Mouse (Mus musculus): Measurements from ENCODE around the gene Tbl2. TPM values are rescaled to one million over a fixed set of nuclear protein-coding genes. Genes with fewer than 3 reads are reported as not detected.

Gene Tbl2
- total and polyA plus RNA-seq, 3 experiments = 5.8 to 10.6 (median 9.9) TPM

- Histone ChIP-seq H3K9ac (ENCODE audit: low read depth, low read length) (peak overlapping the region; percentile 86), H3K27me3 (ENCODE audit: control insufficient read depth, insufficient read depth, low read length) (no peaks in the 10 kb centered on the region), H3K79me2 (replicated peaks; ENCODE audit: control insufficient read depth, insufficient read depth, low read length) (no peaks in the 10 kb centered on the region; the same call in none of the 2 replicates), H3K4me1 (ENCODE audit: control insufficient read depth, insufficient read depth, low read length) (peaks cover 1% of the 10 kb centered on the region), H3K36me3 (ENCODE audit: control insufficient read depth, insufficient read depth, low read length) (peaks cover 22% of the 10 kb centered on the region), H3K4me3 (peak overlapping the region; percentile 87), H3K27ac (peak overlapping the region; percentile 99)
- intact Hi-C loops (cut with DNase I) = loop anchor here (2.0 to 5.0 kb wide), 2 partner anchors 39 to 175 kb away; partner anchors contain the start of gene Tbl2
- no peak for DNase-seq
- 0 out of 2 replicates have a peak, but pooled peaks have one; percentile 1 for TF ChIP-seq CTCF (IDR thresholded peaks at IDR 0.05)
- TF ChIP-seq POLR2A (IDR thresholded peaks at IDR 0.05; ENCODE audit: insufficient read depth, low read depth, low read length) = no peak
- under 1% methylated on average over 100 of the region's 102 CpGs for WGBS
Observed at GRCm38 (mm10) chr5:135187349-135188213, 38.1 kb downstream of the Tbl2 start.

GRCm38 (mm10) chr5:135188214-135188554, 38.7 kb downstream of the Tbl2 start:
- DNase-seq = no peak
- peaks cover 1% of the 10 kb centered on the region for H3K4me1 ChIP-seq (ENCODE audit: control insufficient read depth, insufficient read depth, low read length)
- intact Hi-C loops (cut with DNase I) = loop anchor here (5.0 kb wide), 1 partner anchor 176 kb away; no protein-coding TSS in a partner anchor
- H3K4me3 ChIP-seq = peak overlapping the region; percentile 87
- WGBS = 2% methylated on average over 8 of the region's 8 CpGs
- peak overlapping the region; percentile 86 for H3K9ac ChIP-seq (ENCODE audit: low read depth, low read length)
- H3K79me2 ChIP-seq (replicated peaks; ENCODE audit: control insufficient read depth, insufficient read depth, low read length) = no peaks in the 10 kb centered on the region; the same call in none of the 2 replicates
- TF ChIP-seq POLR2A (IDR thresholded peaks at IDR 0.05; ENCODE audit: insufficient read depth, low read depth, low read length) (no peak), EP300 (IDR thresholded peaks at IDR 0.05; ENCODE audit: insufficient read depth, low read depth, low read length) (no peak), CTCF (IDR thresholded peaks at IDR 0.05) (no peak)
- H3K27ac ChIP-seq = peak overlapping the region; percentile 99
- H3K36me3 ChIP-seq (ENCODE audit: control insufficient read depth, insufficient read depth, low read length) = peaks cover 26% of the 10 kb centered on the region
- H3K27me3 ChIP-seq (ENCODE audit: control insufficient read depth, insufficient read depth, low read length) = no peaks in the 10 kb centered on the region

- Histone ChIP-seq H3K27ac (no peak overlapping the region), H3K4me1 (ENCODE audit: control insufficient read depth, insufficient read depth, low read length) (peaks cover 1% of the 10 kb centered on the region), H3K27me3 (ENCODE audit: control insufficient read depth, insufficient read depth, low read length) (no peaks in the 10 kb centered on the region)
Observed at GRCm38 (mm10) chr5:135189281-135190022, 40.0 kb downstream of the Tbl2 start.

GRCm38 (mm10) chr5:135191620-135192019, 42.2 kb downstream of the Tbl2 start:
- Histone ChIP-seq H3K4me1 (ENCODE audit: control insufficient read depth, insufficient read depth, low read length) (peaks cover 1% of the 10 kb centered on the region), H3K27ac (no peak overlapping the region), H3K36me3 (ENCODE audit: control insufficient read depth, insufficient read depth, low read length) (peaks cover 43% of the 10 kb centered on the region), H3K4me3 (no peak overlapping the region), H3K27me3 (ENCODE audit: control insufficient read depth, insufficient read depth, low read length) (no peaks in the 10 kb centered on the region), H3K79me2 (replicated peaks; ENCODE audit: control insufficient read depth, insufficient read depth, low read length) (peaks cover 9% of the 10 kb centered on the region), H3K9ac (ENCODE audit: low read depth, low read length) (no peak overlapping the region)
- 37% methylated on average over 2 of the region's 2 CpGs for WGBS
- DNase-seq = peak; percentile 41 to 55
- peak; percentile 92 for TF ChIP-seq CTCF (IDR thresholded peaks at IDR 0.05)
- TF ChIP-seq POLR2A (IDR thresholded peaks at IDR 0.05; ENCODE audit: insufficient read depth, low read depth, low read length) = no peak
- intact Hi-C loops (cut with DNase I) = loop anchor here (1.0 kb wide), 2 partner anchors 73 to 113 kb away; partner anchors contain the start of gene Vps37d

More at GRCm38 (mm10) chr5:135189281-135190022, 40.0 kb downstream of the Tbl2 start:
- Histone ChIP-seq H3K4me3 (no peak overlapping the region), H3K36me3 (ENCODE audit: control insufficient read depth, insufficient read depth, low read length) (peaks cover 32% of the 10 kb centered on the region), H3K79me2 (replicated peaks; ENCODE audit: control insufficient read depth, insufficient read depth, low read length) (peaks cover 2% of the 10 kb centered on the region), H3K9ac (ENCODE audit: low read depth, low read length) (no peak overlapping the region)
- 31% methylated on average over 2 of the region's 2 CpGs for WGBS
- TF ChIP-seq CTCF (IDR thresholded peaks at IDR 0.05) = peak; percentile 41
- no peak for TF ChIP-seq POLR2A (IDR thresholded peaks at IDR 0.05; ENCODE audit: insufficient read depth, low read depth, low read length)
- no peak for DNase-seq
- intact Hi-C loops (cut with DNase I) = loop anchor here (5.0 kb wide), 1 partner anchor 177 kb away; no protein-coding TSS in a partner anchor

- H3K4me3 ChIP-seq = no peak overlapping the region
- no peak overlapping the region for H3K27ac ChIP-seq
- H3K27me3 ChIP-seq (ENCODE audit: control insufficient read depth, insufficient read depth, low read length) = no peaks in the 10 kb centered on the region
- no peak for TF ChIP-seq POLR2A (IDR thresholded peaks at IDR 0.05; ENCODE audit: insufficient read depth, low read depth, low read length)
- TF ChIP-seq EP300 (IDR thresholded peaks at IDR 0.05; ENCODE audit: insufficient read depth, low read depth, low read length) = no peak
- no peak for TF ChIP-seq CTCF (IDR thresholded peaks at IDR 0.05)
- intact Hi-C loops (cut with DNase I) = no loop called here
- no peak overlapping the region for H3K9ac ChIP-seq (ENCODE audit: low read depth, low read length)
- peaks cover 9% of the 10 kb centered on the region for H3K79me2 ChIP-seq (replicated peaks; ENCODE audit: control insufficient read depth, insufficient read depth, low read length)
- peaks cover 1% of the 10 kb centered on the region for H3K4me1 ChIP-seq (ENCODE audit: control insufficient read depth, insufficient read depth, low read length)
- 88% methylated on average over 1 of the region's 1 CpGs for WGBS
- no peak for DNase-seq
- H3K36me3 ChIP-seq (ENCODE audit: control insufficient read depth, insufficient read depth, low read length) = peaks cover 47% of the 10 kb centered on the region
Observed at GRCm38 (mm10) chr5:135192431-135192830, 43.0 kb downstream of the Tbl2 start.

All from heart, adult 2 months (tissue).